Mouse (Mus musculus): Measurements from ENCODE around the gene Mpnd.

The Mpnd gene

DNA sequence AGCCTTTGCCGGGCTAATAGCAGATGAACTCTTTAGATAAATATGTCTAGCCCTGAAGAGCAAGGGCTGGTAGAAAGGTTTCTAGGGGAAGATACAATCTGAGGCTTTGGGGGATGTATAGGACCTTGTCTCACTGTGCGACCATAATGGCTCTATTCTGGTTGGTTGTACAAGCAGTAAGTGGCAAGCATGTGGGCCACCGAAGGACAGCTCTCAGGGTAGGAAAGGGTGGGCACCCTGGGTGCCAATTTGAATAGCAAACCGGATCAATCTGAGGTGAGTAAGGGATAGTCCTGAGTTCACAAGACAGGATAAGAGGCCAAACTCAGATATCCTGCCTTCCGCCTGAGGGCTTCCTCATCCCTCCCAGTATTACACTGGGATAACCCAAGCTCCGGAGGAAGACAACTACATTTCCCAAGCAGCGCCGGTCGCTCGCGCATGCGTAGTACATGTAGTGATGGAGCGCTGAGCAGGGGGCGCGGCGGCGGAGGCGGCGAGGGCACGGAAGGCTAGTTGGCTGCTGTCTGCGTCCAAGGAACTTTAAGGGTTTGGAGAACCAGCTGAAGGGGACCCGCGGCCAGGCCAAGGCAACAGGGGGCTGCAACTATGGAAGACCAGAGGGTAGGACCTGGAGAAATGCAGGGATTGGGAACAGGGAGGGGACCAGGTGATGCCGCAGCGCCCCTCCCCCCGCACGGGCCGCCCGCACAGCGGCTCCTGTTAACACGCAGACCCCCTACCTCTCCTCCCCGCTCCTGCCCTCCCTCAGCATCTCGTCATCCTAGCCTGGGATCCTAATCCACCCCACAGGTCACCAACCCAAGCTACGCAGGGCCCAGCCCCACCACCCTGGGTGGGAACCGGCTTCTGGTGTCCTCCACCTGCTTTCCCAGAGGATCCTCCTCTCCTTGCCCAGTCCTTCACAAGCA lies 19.2 kb upstream of the Mpnd start, which contains the start of gene Fsd1:
Fsd1 (plus strand) TSS at position 480 of the 932 bp plus-strand sequence.
- peak; percentile 90 to 94 for DNase-seq

- no peak for DNase-seq
These were observed 15.1 kb upstream of the Mpnd start for GRCm38 (mm10) chr17:55990278-55990898.

GRCm38 (mm10) chr17:55996007-55996406 lies 9.5 kb upstream of the Mpnd start:
- DNase-seq = peak in 1 of 2 experiments; percentile 47

- no peak for DNase-seq
These were observed 5.6 kb upstream of the Mpnd start for GRCm38 (mm10) chr17:55999794-56000499.

- DNase-seq = peak in 1 of 2 experiments; percentile 29
These were observed 2.5 kb upstream of the Mpnd start for GRCm38 (mm10) chr17:56003000-56003399.

DNA sequence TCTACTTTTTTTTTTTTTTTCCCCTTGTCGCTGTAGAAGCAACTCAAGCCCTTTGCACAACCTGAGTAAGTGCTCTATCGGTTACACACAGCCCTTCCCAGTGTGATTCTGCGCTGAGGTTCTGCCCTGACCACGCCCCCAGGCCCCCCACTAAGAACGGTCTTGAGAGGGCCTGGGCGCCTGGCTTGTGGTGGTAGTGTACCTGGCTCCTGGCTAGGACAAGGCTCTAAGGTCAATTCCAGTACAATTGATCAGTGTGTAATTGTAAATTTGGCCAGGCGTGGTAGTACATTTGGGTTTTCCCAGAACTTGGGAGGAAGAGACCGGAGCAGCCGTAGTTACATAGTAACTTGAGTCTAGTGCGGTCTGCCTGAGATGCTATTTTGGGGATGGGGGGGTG lies 1.4 kb downstream of the Mpnd start:
- peak in 1 of 2 experiments; percentile 61 for DNase-seq

GRCm38 (mm10) chr17:56007444-56008355 lies 2.2 kb downstream of the Mpnd start:
- peak in 1 of 2 experiments; percentile 38 for DNase-seq

DNA sequence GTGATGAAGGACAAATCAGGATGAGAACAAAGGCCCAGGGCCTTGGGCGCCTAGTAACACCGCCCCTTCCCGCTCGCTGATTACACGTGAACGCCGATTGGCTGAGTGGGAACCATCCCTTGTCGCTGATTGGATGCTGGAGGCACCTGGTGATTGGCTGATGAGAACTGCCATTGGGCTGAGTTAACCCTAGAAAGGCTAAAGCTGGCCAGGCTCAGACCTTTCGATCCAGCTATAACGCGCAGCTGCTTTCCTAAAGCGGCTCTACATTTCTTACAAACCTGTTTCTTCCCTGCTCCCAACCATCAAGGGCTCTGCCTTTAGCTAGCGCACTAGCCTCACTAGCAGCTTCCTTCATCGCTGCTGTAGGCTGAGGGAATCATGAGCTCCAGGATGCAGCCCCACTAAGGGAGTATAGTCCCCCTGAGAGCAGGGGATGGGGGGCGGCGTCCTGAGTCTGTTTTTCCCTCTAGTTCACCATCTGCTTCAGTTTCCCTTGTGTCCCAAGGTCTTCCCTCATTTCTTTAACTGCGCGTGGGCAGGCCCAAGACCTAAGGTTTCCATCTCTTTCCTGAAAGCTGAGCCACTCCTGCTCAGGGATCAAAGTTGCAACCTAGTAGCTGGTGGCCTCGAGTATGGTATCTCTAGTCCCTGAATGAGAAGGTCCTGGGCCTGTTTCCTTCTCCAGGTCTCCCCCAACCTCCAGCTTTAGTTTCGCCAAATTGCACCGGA lies 3.0 kb downstream of the Mpnd start:
- DNase-seq = peak; percentile 94 to 96

DNA sequence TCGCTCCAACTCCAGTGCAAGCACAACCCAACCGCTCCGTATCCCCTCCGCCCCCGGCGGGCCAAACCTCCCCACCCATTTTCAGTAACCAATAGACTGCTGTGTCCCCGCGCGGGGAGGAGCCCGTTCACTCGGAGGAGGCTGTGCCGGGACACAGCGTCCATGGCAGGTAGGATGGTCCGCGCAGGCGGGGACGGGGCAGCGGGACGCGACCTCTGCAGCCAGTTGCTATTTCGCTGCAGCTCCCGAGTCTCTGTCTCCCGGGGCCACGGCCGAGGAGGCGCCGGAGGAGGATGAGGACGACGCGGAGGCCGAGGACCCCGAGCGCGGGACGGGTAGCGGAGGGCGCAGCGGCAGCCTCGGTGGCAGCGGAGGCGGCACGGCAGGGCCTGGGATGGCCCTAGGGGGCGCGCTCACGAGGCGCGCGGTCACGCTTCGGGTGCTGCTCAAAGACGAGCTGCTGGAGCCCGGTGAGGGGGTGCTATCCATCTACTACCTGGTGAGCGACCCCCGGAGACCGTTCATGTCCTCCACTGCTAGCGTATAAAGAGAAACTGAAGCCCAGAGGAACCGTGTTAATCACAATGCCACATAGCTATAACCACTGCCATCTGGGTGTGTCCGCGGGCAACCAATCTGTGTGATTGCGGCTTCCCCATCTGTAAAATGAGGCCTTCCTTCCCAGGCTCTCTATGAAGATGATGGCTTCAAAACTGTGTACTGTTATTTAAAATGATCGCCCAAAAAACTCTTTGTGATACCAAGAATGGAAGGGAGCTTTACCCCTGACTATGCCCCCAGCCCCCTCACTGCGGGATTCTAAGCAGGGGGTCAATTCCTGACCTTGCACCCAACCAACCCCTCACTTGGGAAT lies 3.8 kb downstream of the Mpnd start:
- peak; percentile 94 to 97 for DNase-seq

DNA sequence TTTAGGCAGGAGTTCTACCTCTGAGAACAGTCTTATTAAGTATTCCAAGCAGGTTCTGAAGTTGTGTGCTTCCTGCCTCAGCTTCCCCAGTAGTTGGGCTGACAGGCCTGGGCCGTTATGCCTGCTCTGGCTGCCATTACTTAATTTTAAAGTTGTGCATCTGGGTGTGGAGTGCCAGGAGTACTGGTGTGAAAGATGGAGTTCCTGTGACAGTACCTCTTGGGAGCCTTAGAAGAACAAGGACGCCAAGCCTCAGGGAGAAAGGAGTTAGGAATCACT lies 4.4 kb downstream of the Mpnd start:
- DNase-seq = no peak

- peak; percentile 36 to 41 for DNase-seq
These were observed 4.7 kb downstream of the Mpnd start for GRCm38 (mm10) chr17:56010255-56010654.

DNA sequence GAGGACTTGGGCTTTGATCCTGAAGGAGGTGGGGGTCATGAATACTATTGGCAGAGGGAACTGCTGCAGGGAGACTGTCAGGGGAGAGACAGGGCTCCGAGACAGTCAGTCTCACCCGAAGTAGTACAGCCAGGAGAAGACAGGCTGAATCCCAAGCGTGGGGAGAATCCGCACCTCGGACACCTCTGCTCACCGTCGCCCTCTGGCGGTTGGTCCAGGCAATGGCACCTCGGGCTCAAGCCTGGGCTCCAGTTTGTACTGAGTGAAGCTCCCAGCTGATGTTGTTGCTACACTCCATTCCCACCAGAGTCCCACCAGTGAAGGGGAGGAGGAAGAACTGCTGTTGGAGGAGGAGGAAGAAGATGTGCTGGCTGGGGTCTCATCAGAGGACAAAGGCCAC lies 5.2 kb downstream of the Mpnd start:
- DNase-seq = peak; percentile 90 to 94

- DNase-seq = peak; percentile 28 to 35
These were observed 5.9 kb downstream of the Mpnd start for GRCm38 (mm10) chr17:56011441-56011840.

- DNase-seq = peak in 1 of 2 experiments; percentile 22
These were observed 9.8 kb downstream of the Mpnd start for GRCm38 (mm10) chr17:56015293-56015692.

DNA sequence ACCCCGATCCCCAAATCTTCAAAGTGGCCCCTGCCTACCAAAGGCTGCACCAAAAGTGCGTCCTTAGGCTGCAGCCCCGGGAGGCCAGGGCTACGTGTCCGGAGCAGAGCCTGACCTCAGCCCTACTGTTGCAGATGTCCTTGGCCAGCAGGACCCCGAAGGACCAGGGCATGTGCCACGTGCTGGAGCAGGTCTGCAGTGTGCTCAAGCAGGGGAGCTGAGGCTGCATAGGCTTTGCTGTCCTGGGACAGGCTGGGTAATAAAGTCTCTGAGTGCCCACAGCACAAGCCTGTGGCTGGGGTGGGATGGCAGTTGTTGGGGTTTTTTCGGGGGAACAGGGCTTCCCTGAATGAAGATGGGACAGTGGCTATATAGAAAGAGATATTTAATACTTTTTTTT lies 10.9 kb downstream of the Mpnd start:
- DNase-seq = peak in 1 of 2 experiments; percentile 16

DNA sequence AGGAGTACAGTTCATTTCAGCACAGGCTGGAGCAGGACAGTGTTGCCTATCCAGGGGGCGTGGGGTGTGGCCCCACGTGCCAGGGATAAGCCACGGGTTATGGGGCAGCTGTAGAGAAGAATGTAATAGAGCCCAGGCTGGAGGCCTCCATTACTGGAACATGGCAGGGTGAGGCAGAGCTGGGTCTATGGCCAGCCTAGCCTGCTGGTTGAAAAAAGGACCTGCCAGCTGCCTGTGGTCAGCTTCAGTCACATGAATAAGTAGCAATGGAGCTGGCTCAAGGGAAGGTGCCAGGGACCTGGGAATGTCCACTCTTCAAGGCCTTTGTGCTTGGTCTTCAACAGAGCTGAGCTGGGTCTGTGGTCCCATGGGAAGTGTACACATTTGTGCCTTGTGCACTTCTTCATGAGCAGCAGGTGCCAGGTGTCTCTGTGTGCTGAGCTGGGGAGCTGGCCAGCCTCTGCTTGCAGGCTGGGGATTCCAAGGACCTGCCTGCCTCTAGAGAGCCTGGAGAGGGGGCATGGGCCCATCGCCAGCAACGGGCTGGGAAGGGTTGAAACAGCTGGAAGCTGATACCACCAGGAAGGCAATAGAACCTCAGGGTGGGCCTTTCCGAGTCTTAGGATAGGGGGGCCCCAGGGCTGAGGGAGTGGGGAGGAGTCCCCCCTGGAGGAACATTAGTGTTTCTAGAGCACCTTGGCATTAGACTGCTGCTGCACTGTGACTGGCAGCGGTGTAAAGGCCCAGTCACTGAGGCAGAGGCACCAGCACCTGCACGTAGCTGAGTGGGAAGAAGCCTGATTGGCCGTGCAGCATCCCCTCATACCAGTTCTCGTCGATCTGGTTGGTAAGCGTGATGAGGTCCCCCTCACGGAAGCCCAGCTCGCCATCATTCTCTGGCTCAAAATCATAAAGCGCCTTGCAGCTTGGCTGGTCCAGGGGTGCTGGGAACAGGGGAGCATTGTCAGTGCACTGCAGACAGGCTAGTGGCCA lies 11.6 kb downstream of the Mpnd start:
- DNase-seq = peak; percentile 59 to 62

DNA sequence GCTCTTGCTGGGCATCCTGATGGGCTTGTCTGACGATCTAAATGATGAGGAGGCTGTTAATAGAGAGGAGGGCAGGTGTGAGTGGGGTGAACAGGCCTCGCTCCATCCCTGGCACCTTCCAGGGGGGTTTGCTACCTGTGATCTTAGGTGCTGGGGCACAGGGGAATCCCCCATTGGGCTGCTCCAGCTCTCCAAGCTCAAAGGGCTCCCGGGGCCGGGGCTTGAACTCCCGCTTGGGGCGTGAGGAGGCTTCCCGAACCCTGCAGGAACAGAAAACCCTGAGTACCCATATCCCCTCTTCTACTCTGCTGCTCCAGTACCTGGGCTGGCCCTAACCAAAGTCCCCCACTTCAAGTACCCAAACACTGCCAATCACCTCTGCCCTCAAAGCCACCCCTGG lies 12.3 kb downstream of the Mpnd start:
- peak in 1 of 2 experiments; percentile 33 for DNase-seq

DNA sequence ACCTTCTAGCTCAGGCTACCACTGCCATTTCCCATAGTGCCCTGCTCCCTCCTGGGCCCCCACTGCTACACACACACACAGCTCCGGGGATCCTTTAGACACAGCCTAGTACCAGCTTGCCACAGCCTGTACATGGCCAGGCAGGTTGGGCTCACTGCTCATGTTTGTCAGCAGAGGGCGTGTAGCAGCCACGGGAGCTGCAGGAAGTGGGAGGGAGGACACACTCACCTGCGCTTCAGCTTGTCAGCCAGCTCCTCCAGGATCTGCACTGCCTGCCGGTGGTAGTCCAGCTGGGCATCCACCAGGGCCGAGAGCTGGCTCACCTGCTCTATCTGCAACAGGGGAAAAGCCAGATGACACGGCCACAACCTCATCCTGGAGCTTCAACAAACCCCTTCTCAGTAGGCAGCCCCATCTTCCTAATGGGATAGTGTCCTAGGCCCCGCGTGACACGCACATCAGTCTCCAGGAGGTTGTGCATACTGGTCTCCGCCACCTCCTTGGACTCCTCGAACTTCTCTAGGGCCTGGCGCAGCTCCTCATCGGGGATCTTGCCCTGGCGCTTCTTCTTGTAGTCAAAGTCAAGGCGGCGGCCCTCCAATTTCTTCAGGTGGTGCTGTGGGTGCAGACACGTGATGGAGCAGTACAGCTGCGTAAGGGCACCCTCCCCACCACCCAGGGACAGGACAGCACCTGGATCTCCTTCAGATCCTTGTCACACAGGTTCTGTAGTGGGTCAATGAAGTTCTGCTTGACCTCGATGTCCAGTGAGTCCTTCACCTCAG lies 13.0 kb downstream of the Mpnd start:
- DNase-seq = peak; percentile 86 to 88

Measured in cerebellum, postnatal 10 days (tissue).